Mouse (Mus musculus): ENCODE results near the gene Bmp2k.

- TF ChIP-seq CTCF (IDR thresholded peaks at IDR 0.05; ENCODE audit: low read depth) (no peak; the same call in 1 of the 2 replicates), EP300 (IDR thresholded peaks at IDR 0.05; ENCODE audit: low read depth) (no peak)
Observed at GRCm38 (mm10) chr5:97006929-97007328, 9.4 kb downstream of the Bmp2k start.
